Mouse (Mus musculus) retina, embryonic 14.5 days (tissue): ENCODE data around the gene Bicdl1.

ENCODE experiments used
- DNase-seq: peaks from one replicate; pipeline ENCODE4 v3.0.0-alpha.2; 2015; ENCODE audit warnings: low spot score

The Bicdl1 gene

GRCm38 (mm10) chr5:115726019-115726418 is 5.4 kb downstream of the Bicdl1 start:
- DNase-seq: no peak

- no peak for DNase-seq
Observed at GRCm38 (mm10) chr5:115724422-115724821, 7.0 kb downstream of the Bicdl1 start.

- DNase-seq: no peak
Observed at GRCm38 (mm10) chr5:115722188-115722959, 9.0 kb downstream of the Bicdl1 start.

- DNase-seq: no peak
Observed at GRCm38 (mm10) chr5:115720761-115721160, 10.7 kb downstream of the Bicdl1 start.

DNA sequence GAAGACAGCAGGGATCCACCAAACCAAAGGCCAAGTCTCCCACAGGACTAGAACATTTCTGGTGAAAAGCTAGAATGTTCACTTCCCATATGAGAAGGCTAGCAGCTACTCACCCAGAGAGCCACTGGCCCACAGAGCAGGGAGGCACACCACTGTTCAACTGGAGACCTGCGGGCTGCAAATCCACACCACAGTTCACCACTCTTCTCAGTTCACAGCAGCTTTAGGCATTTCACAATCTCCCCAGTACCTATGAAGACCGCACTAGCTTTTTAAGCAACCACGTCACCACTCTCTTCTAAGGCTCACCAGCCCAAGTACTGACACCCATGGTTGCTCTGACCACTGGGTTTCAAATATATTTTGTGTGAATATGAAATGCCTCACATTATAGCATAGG is 13.7 kb downstream of the Bicdl1 start:
- DNase-seq: no peak

- DNase-seq: no peak
Observed at GRCm38 (mm10) chr5:115717106-115717505, 14.3 kb downstream of the Bicdl1 start.

DNA sequence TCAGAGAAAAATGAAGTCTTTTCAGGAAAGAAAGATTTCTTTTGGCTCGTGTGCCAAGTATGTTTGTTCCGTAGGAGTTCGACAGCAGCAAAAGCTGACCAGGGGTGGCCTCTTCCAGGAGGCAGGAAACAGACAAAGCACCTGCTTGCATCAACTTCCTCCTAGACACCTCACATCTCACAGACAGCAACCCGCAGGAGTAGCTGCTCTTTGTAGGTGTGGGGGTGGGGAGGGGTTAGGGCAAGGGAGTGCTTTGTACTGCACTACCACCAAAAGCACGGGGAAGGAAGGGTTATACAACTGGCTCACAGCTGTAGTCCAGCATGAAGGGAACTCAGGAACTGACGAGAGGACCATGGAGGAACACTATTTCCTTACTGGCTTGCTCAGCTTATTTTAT is 15.0 kb downstream of the Bicdl1 start:
- DNase-seq: no peak

GRCm38 (mm10) chr5:115714761-115715160 is 16.7 kb downstream of the Bicdl1 start:
- DNase-seq: no peak

DNA sequence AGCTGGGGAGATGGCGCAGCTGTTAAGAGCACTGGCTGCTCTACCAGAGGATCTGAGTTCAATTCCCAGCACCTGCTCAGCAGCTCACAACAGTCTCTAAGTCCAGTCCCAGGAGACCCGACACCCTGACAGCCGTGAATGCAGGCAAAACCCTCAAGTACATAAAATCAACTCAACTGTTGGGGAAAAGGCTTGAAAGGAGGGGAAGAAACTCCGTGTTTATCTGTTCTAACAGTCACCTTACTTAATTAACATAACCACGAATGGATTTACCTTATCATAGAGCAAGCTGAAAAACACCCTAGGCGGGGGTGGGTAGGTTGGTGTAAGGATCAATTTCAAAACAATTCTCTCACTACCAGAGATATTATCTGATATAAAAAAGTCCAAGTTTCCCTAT is 18.9 kb downstream of the Bicdl1 start:
- no peak for DNase-seq

GRCm38 (mm10) chr5:115711636-115712419 is 19.6 kb downstream of the Bicdl1 start:
- DNase-seq: no peak

DNA sequence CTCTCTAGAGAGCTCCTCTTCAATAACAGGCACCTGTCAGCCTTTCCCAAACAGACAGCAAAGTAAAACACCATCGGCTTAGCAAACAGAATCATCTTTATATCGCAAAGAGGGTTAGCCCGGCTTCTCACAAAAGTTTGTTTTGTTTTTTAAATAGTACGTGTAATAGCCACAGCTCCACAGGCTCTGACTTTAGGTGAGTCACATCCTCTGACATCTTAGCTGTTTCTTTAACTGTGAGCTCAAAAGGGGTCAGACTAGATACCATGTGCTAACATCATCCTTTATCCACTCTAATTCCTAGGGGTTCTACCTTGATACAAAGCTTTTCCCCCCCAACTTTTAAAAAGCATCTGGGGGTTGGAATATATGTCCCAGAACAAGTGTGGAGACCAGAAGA is 21.2 kb downstream of the Bicdl1 start:
- no peak for DNase-seq

DNA sequence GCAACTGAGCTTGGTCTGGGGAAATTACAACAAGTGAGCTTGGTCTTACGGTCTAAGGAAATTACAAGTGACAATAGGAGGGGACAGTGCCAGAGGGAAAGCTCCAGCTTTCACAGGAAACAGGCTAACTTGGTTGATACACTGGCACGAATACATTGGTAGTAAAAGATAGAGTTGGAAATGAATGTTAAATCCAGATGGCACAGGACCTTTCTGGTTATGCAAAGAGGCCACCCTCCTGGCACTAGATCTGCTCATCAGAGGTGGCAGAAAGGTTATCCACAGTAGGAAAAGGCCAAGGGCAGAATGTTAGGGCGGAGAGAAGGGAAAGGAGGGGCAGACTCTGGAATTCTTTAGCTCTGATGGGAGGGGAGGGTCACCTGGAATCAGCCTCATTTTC is 22.5 kb downstream of the Bicdl1 start:
- no peak for DNase-seq

DNA sequence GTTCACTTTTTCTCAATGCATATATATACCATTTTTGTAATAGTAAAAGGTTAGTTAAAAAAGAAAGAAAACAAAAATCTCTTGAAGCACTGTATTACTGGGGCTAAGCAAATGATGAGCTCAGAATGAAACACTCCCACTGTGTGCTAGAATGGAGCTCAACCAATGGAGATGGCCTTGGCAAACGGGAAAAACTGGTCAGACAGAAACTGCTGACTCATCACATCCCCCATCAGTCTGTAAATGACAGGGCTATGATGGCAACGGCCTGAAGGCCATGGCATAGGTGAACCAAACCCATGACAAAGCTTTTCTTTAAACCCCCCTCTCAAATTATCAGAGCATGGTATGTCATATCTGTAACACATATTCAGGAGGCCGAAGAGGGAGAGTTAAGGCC is 29.4 kb downstream of the Bicdl1 start:
- no peak for DNase-seq

GRCm38 (mm10) chr5:115701215-115701614 is 30.2 kb downstream of the Bicdl1 start:
- DNase-seq: no peak

DNA sequence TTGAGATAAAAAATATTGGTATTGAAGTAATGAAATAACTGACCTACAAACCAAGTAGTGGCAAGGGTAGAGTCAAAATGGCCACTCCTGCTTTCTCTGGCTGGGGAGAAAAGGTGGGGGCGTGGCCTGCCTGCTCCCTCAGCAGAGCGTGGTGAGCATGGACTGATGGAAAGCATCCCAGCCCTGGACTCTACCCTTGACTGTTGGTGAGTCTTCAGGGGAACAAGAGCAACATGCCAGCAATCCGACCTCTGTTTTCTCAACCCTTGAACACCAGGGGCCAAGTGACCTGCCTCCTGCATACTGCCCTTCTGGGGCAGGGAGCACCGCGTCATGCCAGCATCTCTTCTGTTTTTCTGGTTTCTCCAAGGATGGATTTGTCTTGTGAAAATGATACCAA is 34.6 kb downstream of the Bicdl1 start:
- DNase-seq: no peak

DNA sequence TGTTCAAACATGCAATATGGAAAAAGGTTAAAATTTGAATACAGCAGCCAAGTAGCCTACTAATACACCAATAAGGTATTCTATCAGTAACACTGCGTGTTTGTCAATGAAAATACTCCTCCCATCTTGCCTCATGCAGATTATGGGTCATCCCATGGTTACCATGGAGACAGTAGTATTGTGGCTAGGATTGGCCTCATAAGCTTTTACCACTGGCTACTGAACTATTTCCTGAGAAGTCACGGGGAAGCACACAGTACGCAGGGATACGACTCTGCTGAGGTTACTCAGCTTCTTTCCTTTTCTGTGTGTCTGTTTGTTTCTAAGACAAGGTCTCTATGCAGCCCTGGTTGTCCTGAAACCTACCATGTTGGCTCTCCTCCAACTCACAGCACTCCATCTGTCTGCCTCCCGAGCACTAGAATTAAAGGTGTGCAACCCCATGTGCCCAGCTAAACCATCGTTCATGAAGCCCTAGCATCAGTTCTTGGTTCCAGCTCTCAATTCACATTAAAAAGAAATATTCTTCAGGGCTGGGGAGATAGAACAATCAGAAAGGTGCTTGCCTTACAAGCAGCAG is 36.1 kb downstream of the Bicdl1 start:
- no peak for DNase-seq

GRCm38 (mm10) chr5:115693271-115693670 is 38.1 kb downstream of the Bicdl1 start:
- DNase-seq: no peak

GRCm38 (mm10) chr5:115686716-115687115 is 44.7 kb downstream of the Bicdl1 start:
- DNase-seq: no peak

- no peak for DNase-seq
Observed at GRCm38 (mm10) chr5:115685126-115685525, 46.3 kb downstream of the Bicdl1 start.

- DNase-seq: peak; percentile 42
Observed at GRCm38 (mm10) chr5:115671846-115672245, 59.6 kb downstream of the Bicdl1 start.

DNA sequence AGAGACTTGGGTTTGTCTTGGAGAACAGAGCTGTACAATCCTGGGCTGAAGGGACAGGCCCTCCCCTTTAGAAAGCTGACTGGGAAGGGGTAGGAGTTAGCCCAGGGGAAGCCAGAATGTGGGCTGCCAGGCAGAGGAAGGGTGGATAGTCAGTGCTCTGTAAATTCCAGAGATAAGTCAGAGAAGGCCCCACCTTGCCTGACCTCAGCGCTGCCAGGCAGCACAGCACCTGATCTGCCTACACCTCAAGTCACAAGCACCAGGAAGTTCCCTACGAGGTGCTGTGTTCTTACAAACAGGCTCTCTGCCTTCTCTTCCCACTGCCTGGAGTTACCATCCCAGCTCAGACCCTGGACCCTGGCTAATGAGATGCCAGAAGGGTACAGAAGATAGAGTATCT is 61.0 kb downstream of the Bicdl1 start:
- no peak for DNase-seq

- DNase-seq: no peak
Observed at GRCm38 (mm10) chr5:115669974-115670373, 61.4 kb downstream of the Bicdl1 start.

DNA sequence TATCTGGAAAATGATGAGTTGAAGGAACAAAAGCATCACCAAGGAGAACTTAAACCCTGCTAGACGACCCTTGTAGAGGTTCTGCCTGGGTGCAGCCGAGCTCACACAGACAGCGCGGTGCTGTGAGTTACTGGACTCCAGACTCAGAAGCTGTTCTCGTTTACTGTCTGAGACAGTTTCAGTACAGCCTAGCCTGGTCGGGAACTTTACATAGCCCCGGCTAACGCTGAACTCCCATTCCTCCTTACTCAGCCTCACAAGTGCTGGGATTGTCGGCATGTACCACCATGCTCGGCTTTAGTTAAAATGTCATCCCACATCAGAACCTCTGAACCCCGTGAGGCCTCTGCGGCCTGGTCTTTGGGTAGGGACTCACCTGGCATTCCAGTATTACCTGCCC is 62.4 kb downstream of the Bicdl1 start:
- no peak for DNase-seq
